8 mouse cellular contexts compared by ENCODE assay signal in the genomic region with DNA sequence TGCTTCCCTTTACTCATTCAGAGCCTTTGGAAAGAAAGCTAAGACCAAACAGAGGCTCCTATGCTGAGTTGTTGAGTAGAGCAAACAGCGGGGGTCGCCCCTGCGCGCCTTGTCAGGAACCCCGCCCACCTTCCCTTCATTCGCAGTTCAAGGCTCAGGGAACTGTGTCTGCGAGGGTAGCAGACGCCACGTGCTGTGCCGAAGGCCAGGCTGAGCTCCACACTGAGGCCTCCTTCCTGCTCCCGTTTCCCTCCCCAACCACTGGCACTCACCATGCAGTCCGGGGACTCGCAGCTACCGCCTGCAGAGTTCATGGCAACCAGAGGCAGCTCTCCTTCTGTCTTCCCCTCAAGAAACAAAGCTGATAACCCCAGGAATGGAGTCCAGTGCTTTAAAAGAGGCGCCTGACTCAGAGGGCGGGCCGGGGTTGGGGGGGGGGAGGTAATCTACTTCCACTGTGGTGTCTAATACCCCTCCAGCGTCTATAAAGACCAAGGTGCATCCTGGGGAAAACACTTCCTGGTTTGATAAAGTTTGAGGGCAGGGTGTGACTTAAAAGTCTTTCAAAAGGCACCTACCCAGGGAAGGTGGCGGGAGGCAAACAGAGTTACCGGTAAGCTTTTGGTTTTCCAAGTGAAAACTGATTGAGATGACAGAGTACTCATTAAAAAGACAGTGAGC. TPM values are rescaled to one million over a fixed set of nuclear protein-coding genes. Genes with fewer than 3 reads are reported as not detected.
A peak's percentile ranks its signal among the peaks of the same experiment; 100 is the strongest.
DNase-seq lines count a peak whose midpoint lies in the region; ATAC-seq and TF ChIP-seq lines count a peak whose summit lies in the region.

A gene (minus strand): TSS at position 324 of the 681 bp plus-strand sequence.

- H3K4me1 ChIP-seq in intestine, postnatal 0 days (replicated peaks; ENCODE audit: control insufficient read depth, insufficient read depth, low read length), result peaks cover 4% of the 10 kb centered on the region; the same call in 1 of the 2 replicates

- peak; percentile 20 for DNase-seq in adrenal gland, postnatal 14 days
- DNase-seq in adrenal gland, adult 8-10 months, result no peak
- DNase-seq in embryo, embryonic 9.5 days (ENCODE audit: extremely low spot score), result peak; percentile 52
- peak; percentile 41 for DNase-seq in naive thymus-derived CD4-positive, alpha-beta T cell, adult 2 months (ENCODE audit: low read depth)
- DNase-seq in layer of hippocampus, adult 2 months (ENCODE audit: low spot score in 2 of 2), result no peak
- DNase-seq in frontal cortex, postnatal 36 days (ENCODE audit: low spot score in 2 of 2), result no peak
- no peak for DNase-seq in adipocyte (ENCODE audit: low spot score)

- no peaks in the 10 kb centered on the region for H3K9me3 ChIP-seq in intestine, postnatal 0 days (ENCODE audit: control insufficient read depth)

- peak within 1 kb of the TSS; percentile 50 for H3K27ac ChIP-seq in intestine, postnatal 0 days (ENCODE audit: low read depth, low read length)
- no peak within 1 kb of the TSS for H3K27ac ChIP-seq in layer of hippocampus, adult 2 months

- H3K4me3 ChIP-seq in intestine, postnatal 0 days (ENCODE audit: low read depth, low read length), result peak within 1 kb of the TSS; percentile 20
- no peak within 1 kb of the TSS for H3K4me3 ChIP-seq in layer of hippocampus, adult 2 months

- peak; percentile 81 for ATAC-seq in intestine, postnatal 0 days

- peak within 1 kb of the TSS; percentile 61 for H3K4me2 ChIP-seq in intestine, postnatal 0 days (replicated peaks; ENCODE audit: low read depth)

- H3K36me3 ChIP-seq in intestine, postnatal 0 days (ENCODE audit: control insufficient read depth, insufficient read depth), result no peaks in the 10 kb centered on the region

- 9% methylated on average over 20 of the region's 20 CpGs for WGBS in intestine, postnatal 0 days

- H3K9ac ChIP-seq in intestine, postnatal 0 days (ENCODE audit: low read depth, low read length), result 0 out of 2 replicates have a peak within 1 kb of the TSS, but pooled peaks have one; percentile 22

- no peaks in the 10 kb centered on the region for H3K27me3 ChIP-seq in intestine, postnatal 0 days (replicated peaks; ENCODE audit: control insufficient read depth, insufficient read depth, low read length)

- no peak for TF ChIP-seq CTCF in intestine, postnatal 0 days (IDR thresholded peaks at IDR 0.05; ENCODE audit: low read depth)
- no peak for TF ChIP-seq CTCF in layer of hippocampus, adult 2 months (conservative IDR thresholded peaks at IDR 0.05)

RNA-seq across cellular contexts. Expression of the gene that starts here (rescaled TPM):
- total RNA-seq in adrenal gland, postnatal 14 days (2021), result 0.30 TPM in 1 of 2 replicates, not detected in the other
- under 1 TPM; 0.32 to 0.83 (median 0.54) TPM for total RNA-seq in adrenal gland, adult 8-10 months (2022)
- 7.4 and 7.7 TPM in 2 replicates for polyA plus RNA-seq in intestine, postnatal 0 days (2015; fragmentation: Nextera tagmentation; extraction: Ambion mirVana)
- 1 to 10 TPM in 1 of 2 experiments, under 1 TPM in 1; 0.88 to 1.2 TPM for total RNA-seq in layer of hippocampus, adult 2 months (2021)

Comparison
In these comparisons a context has a peak if more than half of its experiments do, and no peak if none do; other contexts are left out.
1. Peak in DNase-seq in adrenal gland, postnatal 14 days; RNA of the gene not detected or under 1 TPM.
2. DNase-seq: peak in embryo, embryonic 9.5 days (single experiment) and naive thymus-derived CD4-positive, alpha-beta T cell, adult 2 months (single experiment); none in adrenal gland, adult 8-10 months (single experiment), layer of hippocampus, adult 2 months (0 of 2), frontal cortex, postnatal 36 days (0 of 2) and adipocyte (single experiment).